Mouse (Mus musculus) cortical plate, adult 2 months (tissue): Measurements from ENCODE around the gene Nr2c1.

Source experiments
- CTCF ChIP-seq: fragments of 200-500 bp; IDR thresholded peaks from 2 replicates; pipeline ENCODE4 v1.5.1; 2011; ENCODE audit warnings: mild to moderate bottlenecking, control low read depth, low read length; ENCODE audit not compliant: insufficient read depth; ENCODE audit errors: extremely low read depth
- POLR2A ChIP-seq: fragments of 200-500 bp; IDR thresholded peaks from 2 replicates; pipeline ENCODE4 v1.6.1; 2011; ENCODE audit warnings: mild to moderate bottlenecking, low read length, control low read depth; ENCODE audit not compliant: insufficient read depth; ENCODE audit errors: extremely low read depth

DNA sequence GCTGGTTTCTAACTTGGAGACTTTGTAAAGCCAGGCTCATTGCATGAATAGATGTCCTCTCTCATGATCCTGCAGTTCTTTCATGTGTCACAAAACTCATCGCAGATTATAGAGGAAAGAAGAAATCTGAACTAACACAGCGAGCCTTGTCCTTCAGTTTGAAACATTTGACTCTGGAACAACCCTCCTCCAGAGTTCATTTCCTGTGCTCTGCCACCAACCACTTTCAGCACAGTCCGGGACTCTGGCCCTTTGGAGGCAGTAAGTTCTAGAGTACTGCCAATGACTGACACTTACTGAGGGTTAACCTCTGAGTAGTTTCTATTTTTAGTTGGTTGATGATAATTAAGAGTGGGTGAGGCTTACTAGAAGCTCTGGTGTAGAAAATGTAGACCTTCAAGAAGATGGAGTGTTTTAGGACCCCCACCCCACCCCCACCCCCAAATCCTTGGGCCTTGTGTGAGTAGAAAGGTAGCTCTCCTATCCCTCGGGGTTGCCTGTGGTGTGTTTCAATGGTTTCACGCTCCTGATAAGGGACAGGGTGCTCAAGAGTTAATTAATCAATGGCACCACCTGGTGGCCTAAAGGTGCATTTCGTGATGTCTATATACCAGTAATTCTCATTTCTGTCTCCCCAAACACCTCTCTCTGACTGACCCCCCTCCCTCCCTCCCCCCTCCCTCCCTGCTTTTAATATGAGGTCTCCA, 31.8 kb upstream of the Nr2c1 start:
- TF ChIP-seq CTCF = peak; percentile 65
- no peak for TF ChIP-seq POLR2A
